Mouse (Mus musculus): Measurements from ENCODE around the gene E130308A19Rik. TPM values are rescaled to one million over a fixed set of nuclear protein-coding genes. Genes with fewer than 3 reads are reported as not detected.

Gene E130308A19Rik
- polyA plus RNA-seq, 1 experiment from 2014 or later, result 45.7 TPM

DNA sequence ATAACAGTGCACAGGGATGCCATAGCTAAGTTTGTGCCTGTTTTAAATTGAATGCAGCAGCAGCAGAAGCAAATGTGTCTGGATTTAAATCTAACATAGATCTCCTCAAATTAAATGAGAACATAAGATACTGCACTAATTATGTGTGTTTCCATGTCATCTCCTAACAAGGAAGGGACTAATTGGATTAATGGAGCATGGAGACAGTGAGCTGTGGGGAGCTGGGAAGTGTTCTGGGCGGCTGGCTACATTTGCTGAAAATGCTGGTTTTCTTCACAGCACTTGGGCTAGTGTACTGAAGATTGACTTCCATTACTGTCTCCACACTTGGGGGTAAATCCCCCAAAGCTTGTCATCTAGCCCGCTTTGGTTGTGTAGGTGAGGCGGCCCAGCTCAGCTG lies 89.5 kb downstream of the E130308A19Rik start:
- ATAC-seq (ENCODE audit: low FRiP score), result no peak
- peaks cover 67% of the 10 kb centered on the region for H3K4me1 ChIP-seq

DNA sequence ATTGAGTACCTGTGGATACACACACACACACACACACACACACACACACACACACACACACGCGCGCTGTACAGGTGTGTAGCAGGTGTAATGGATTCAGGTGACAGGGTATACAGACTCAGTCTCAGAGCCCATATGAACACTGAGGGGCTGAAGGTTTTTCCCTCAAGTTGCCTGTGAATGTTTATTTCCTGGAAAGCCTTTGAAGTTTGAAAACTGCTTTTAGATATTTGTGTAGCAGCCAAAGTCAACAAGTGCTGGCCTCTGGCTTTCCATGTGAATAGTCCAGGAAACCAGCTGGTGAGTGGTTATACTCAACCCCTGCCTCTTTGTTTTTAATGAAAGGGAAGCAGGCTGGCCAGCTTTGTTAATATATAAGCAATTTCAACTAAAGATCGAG lies 91.3 kb downstream of the E130308A19Rik start:
- Histone ChIP-seq H3K4me3 (replicated peaks) (no peak overlapping the region), H3K4me2 (no peak overlapping the region), H3K27ac (replicated peaks) (no peak overlapping the region), H3K9me3 (replicated peaks) (no peaks in the 10 kb centered on the region), H3K36me3 (0 out of 2 replicates have a peak, but pooled peaks cover 6% of the 10 kb centered on the region), H3K4me1 (peaks cover 58% of the 10 kb centered on the region), H3K27me3 (replicated peaks) (no peaks in the 10 kb centered on the region), H3K9ac (replicated peaks) (no peak overlapping the region)
- WGBS, result 78% methylated on average over 4 of the region's 4 CpGs
- ATAC-seq (ENCODE audit: low FRiP score), result no peak

More for the DNA sequence above, 89.5 kb downstream of the E130308A19Rik start:
- 0 out of 2 replicates have a peak, but pooled peaks cover 6% of the 10 kb centered on the region for H3K36me3 ChIP-seq
- H3K9ac ChIP-seq (replicated peaks), result no peak overlapping the region
- 62% methylated on average over 3 of the region's 3 CpGs for WGBS
- peak overlapping the region; percentile 38; the same call in 1 of the 2 replicates for H3K27ac ChIP-seq (replicated peaks)
- no peak overlapping the region for H3K4me2 ChIP-seq
- H3K9me3 ChIP-seq (replicated peaks), result no peaks in the 10 kb centered on the region
- H3K4me3 ChIP-seq (replicated peaks), result no peak overlapping the region
- no peaks in the 10 kb centered on the region for H3K27me3 ChIP-seq (replicated peaks)

DNA sequence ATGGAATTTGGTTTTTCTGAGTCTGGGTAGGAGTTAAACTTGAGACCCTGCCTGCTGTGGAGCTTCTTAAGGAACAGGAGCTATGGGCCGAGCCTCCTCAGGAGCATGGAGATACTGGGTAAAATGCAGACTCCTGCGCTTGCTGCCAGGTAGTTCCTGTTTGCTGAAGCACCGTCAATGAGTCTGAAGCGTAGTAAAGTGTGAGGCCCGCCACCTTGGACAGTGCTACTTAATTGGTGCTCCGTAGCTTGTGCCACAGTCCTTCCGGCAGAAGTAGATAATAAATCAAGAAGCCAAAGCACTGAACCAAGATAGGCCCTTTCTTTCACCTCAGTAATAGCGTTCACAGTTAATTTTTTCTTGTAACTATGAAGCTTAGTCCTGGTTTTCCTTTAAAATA lies 92.5 kb downstream of the E130308A19Rik start:
- no peak overlapping the region for H3K9ac ChIP-seq (replicated peaks)
- H3K9me3 ChIP-seq (replicated peaks), result no peaks in the 10 kb centered on the region
- H3K4me2 ChIP-seq, result no peak overlapping the region
- peaks cover 46% of the 10 kb centered on the region for H3K4me1 ChIP-seq
- no peak overlapping the region for H3K4me3 ChIP-seq (replicated peaks)
- WGBS, result 43% methylated on average over 8 of the region's 8 CpGs
- no peak for ATAC-seq (ENCODE audit: low FRiP score)
- no peaks in the 10 kb centered on the region for H3K27me3 ChIP-seq (replicated peaks)
- H3K27ac ChIP-seq (replicated peaks), result no peak overlapping the region
- H3K36me3 ChIP-seq, result 0 out of 2 replicates have a peak, but pooled peaks cover 6% of the 10 kb centered on the region

DNA sequence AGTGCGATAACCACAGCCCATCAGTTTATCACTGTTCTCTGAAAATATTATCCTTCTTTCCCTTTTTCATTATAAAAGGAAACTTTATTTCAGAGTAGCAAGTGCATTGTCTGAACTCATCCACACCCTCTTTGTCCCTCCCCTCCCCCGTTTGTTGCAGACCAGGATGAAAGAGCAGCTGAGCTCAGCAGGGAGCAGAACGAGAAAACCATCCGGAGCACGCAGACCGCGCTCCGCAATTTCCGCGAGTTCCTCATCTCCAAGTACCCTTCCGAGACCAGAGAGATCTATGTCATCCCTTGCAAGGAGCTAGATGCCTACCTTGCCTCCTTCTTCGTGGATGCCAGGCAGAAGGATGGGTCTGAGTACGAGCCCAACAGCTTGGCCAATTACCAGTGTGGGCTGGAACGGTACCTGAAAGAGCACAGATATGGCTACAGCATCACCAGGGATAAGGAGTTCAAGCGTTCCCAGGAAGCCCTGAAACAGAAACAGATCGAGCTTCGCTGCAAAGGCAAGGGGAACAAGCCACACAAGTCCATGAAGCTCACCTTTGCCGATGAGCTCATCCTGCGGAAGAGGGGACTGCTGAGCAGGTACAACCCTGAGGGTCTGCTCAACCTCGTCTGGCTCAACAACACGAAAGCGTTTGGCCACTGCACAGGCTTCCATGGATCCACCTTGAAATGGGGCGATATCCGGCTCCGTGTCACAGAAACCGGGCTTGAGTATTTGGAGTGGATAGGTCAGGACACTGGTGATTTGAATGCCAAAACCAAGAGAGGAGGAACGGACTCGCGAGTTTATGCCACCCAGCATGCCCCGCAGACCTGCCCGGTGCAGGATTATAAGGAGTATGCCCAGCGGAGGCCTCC lies 93.7 kb downstream of the E130308A19Rik start:
- no peak overlapping the region; the same call in 1 of the 2 replicates for H3K27ac ChIP-seq (replicated peaks)

DNA sequence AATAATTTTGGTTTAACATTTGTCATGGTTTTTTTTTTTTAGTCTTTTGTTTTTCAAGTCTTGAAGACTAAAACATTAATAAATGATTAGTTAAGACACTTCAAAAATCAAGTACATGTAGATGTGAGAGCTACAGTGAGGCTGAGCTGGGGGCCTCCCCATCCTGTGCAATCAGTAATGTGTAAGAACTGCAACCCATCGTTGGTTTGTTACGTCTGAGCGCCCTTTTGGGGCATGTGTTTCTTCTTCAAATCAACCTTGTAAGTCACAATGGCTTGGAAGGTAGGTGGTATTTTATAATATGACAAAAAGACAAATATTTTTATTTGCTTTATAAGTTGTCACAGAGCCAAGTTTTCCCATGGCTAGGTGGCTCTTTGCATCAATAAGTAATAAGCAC lies 95.8 kb downstream of the E130308A19Rik start:
- Histone ChIP-seq H3K9ac (replicated peaks) (no peak overlapping the region), H3K36me3 (0 out of 2 replicates have a peak, but pooled peaks cover 6% of the 10 kb centered on the region), H3K4me1 (peaks cover 25% of the 10 kb centered on the region), H3K9me3 (replicated peaks) (no peaks in the 10 kb centered on the region), H3K4me2 (no peak overlapping the region), H3K4me3 (replicated peaks) (no peak overlapping the region), H3K27ac (replicated peaks) (no peak overlapping the region), H3K27me3 (replicated peaks) (no peaks in the 10 kb centered on the region)
- ATAC-seq (ENCODE audit: low FRiP score), result no peak
- WGBS, result 87% methylated on average over 3 of the region's 3 CpGs

More for the DNA sequence above, 93.7 kb downstream of the E130308A19Rik start:
- no peaks in the 10 kb centered on the region for H3K9me3 ChIP-seq (replicated peaks)
- peaks cover 38% of the 10 kb centered on the region for H3K4me1 ChIP-seq
- ATAC-seq (ENCODE audit: low FRiP score), result no peak
- H3K4me2 ChIP-seq, result no peak overlapping the region
- H3K27me3 ChIP-seq (replicated peaks), result no peaks in the 10 kb centered on the region
- WGBS, result 69% methylated on average over 32 of the region's 32 CpGs
- 0 out of 2 replicates have a peak, but pooled peaks cover 6% of the 10 kb centered on the region for H3K36me3 ChIP-seq
- no peak overlapping the region for H3K9ac ChIP-seq (replicated peaks)
- H3K4me3 ChIP-seq (replicated peaks), result no peak overlapping the region

DNA sequence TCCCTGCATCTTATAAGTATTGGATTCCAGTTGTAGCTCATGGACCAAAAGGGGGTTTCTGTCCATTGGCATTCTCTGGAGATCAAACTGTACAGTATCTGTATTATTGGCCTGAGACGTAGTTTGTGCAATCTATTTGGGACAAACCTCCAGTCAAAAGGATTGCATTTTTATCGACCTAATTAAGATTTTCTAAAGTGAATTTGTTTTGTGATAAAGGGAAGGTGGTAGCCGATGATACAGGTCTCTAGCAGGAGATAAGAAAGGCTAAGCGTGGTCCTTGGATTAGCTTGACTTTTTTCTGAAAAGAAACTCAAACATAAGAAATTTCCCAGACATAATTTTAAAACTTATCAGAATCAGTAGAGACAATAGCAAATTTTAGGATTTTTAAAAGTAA lies 99.6 kb downstream of the E130308A19Rik start:
- Histone ChIP-seq H3K9ac (replicated peaks) (no peak overlapping the region), H3K9me3 (replicated peaks) (no peaks in the 10 kb centered on the region), H3K36me3 (no peaks in the 10 kb centered on the region), H3K4me2 (no peak overlapping the region), H3K27ac (replicated peaks) (no peak overlapping the region), H3K27me3 (replicated peaks) (no peaks in the 10 kb centered on the region), H3K4me1 (peaks cover 11% of the 10 kb centered on the region; the same call in 1 of the 2 replicates), H3K4me3 (replicated peaks) (no peak overlapping the region)
- ATAC-seq (ENCODE audit: low FRiP score), result no peak
- 85% methylated on average over 4 of the region's 4 CpGs for WGBS

DNA sequence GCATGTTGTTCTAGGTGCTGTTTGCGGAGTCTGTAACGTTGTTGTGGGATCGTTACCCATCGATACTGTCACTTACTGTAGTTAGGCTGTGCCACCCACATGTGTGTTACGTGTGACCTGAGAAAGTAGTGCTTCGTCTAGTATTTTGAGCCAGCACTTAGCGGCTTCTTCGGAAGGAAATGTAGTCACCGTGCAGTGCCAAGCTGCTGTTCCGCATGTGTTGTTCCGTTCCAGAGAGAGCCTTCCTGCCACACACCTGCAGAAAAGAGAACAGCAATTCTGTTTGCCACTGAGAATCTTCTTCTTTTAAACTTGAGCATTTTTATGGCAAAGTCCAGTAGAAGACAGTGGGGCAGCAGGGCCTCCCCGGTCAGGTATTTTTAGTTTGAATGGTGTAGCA lies 100.5 kb downstream of the E130308A19Rik start:
- H3K9me3 ChIP-seq (replicated peaks), result no peaks in the 10 kb centered on the region
- peaks cover 11% of the 10 kb centered on the region; the same call in 1 of the 2 replicates for H3K4me1 ChIP-seq
- no peak for ATAC-seq (ENCODE audit: low FRiP score)
- H3K9ac ChIP-seq (replicated peaks), result no peak overlapping the region
- H3K4me3 ChIP-seq (replicated peaks), result no peak overlapping the region
- H3K36me3 ChIP-seq, result no peaks in the 10 kb centered on the region
- H3K4me2 ChIP-seq, result no peak overlapping the region
- 90% methylated on average over 12 of the region's 12 CpGs for WGBS
- H3K27me3 ChIP-seq (replicated peaks), result no peaks in the 10 kb centered on the region
- H3K27ac ChIP-seq (replicated peaks), result no peak overlapping the region

DNA sequence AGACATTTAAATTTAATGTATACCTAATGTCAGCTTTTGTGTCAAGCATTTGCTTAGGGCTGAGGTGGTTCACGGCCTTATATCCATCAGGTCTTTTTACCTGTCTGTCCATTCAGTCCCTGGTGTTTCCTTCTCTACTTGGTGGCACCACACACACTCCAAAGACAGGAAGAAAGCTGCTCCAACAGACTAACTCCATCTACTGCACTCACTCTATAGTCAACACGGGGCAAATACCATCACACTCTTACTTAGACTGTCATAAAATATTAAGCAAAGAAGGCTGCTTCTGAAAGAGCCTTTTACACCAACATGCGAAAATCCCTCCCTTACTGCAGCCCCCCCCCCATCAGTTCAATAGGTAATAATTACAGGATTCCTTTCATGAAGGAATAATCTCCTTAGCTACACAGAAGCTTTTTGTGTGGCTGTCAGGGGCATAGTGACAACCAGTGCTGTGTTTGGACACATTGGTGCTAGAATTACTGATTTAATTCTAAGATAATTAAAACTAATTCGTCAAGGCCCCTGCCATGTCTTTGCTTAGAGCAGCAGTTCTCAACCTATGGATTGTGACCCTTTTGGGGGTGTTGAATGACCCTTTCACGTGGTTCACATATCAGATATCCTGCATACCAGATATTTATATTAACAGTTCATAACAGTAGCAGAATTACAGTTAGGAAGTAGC lies 101.3 kb downstream of the E130308A19Rik start:
- Histone ChIP-seq H3K4me3 (replicated peaks) (no peak overlapping the region), H3K36me3 (no peaks in the 10 kb centered on the region), H3K9ac (replicated peaks) (no peak overlapping the region), H3K9me3 (replicated peaks) (no peaks in the 10 kb centered on the region), H3K4me1 (peaks cover 11% of the 10 kb centered on the region; the same call in 1 of the 2 replicates), H3K4me2 (no peak overlapping the region), H3K27ac (replicated peaks) (peak overlapping the region; percentile 18; the same call in 1 of the 2 replicates), H3K27me3 (replicated peaks) (no peaks in the 10 kb centered on the region)
- peak; percentile 69 for ATAC-seq (ENCODE audit: low FRiP score)
- 59% methylated on average over 5 of the region's 5 CpGs for WGBS

DNA sequence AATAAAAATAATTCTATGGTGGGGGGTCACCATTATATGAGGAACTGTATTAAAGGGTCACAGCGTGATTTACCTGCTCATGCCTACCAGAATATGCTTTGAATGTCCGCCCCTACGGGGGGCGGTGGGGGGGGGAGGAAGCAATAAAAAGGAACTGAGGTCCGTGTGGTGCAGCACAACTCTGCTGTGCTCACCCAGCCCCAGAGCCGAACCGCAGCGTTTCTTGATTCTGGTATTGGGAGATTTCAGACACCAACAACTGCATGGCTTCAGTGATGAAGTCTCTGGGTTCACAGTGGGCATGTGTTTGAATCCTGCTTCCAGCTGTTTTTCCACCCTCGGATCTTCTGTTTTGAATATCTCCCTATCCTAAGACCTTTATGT lies 101.9 kb downstream of the E130308A19Rik start:
- 69% methylated on average over 9 of the region's 9 CpGs for WGBS
- Histone ChIP-seq H3K36me3 (no peaks in the 10 kb centered on the region), H3K9ac (replicated peaks) (no peak overlapping the region), H3K9me3 (replicated peaks) (no peaks in the 10 kb centered on the region), H3K4me1 (peaks cover 11% of the 10 kb centered on the region; the same call in 1 of the 2 replicates), H3K27me3 (replicated peaks) (no peaks in the 10 kb centered on the region), H3K4me3 (replicated peaks) (no peak overlapping the region), H3K27ac (replicated peaks) (no peak overlapping the region; the same call in 1 of the 2 replicates), H3K4me2 (no peak overlapping the region)
- ATAC-seq (ENCODE audit: low FRiP score), result peak; percentile 38

DNA sequence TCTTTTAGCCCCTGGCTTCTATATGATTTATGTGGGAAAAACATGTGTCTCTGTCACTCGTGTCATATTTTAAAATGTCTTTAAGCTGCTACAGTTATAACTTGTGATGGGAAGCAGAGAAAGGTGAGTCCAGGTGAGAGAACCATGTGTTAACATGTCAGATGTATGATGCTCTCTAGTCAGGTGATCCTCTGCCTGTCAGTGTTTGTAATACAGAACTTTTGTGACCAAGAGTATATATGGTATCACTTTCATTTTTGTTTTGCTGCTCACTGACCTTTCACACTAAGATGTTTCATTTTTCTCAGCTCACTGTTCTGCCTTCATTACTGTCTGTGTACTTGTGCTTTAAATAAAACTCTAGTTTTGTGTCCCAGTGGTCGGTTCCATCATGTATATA lies 102.8 kb downstream of the E130308A19Rik start:
- WGBS, result 91% methylated on average over 2 of the region's 2 CpGs
- peaks cover 11% of the 10 kb centered on the region; the same call in 1 of the 2 replicates for H3K4me1 ChIP-seq
- no peak for ATAC-seq (ENCODE audit: low FRiP score)
- no peak overlapping the region for H3K9ac ChIP-seq (replicated peaks)
- no peak overlapping the region for H3K27ac ChIP-seq (replicated peaks)
- H3K4me2 ChIP-seq, result no peak overlapping the region
- no peak overlapping the region for H3K4me3 ChIP-seq (replicated peaks)
- H3K36me3 ChIP-seq, result no peaks in the 10 kb centered on the region
- H3K9me3 ChIP-seq (replicated peaks), result no peaks in the 10 kb centered on the region
- H3K27me3 ChIP-seq (replicated peaks), result no peaks in the 10 kb centered on the region

DNA sequence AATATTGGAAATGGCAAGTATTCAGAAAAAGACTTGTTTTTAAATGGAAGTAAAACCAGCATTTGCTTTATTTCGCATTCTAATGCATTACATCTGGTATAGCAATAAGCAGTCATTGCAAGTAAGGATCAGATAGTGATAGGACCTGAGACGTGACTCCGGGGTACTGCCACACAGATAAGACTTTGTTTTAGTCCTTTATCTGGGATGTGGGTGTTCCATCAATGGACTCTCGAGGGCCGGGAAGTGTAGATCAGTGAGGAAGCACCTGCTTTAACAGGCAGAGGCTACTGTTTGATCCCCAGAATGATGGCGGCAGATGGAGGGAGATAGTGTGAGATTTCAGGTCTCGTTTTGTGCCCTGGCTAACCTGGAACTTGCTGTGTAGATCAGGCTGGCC lies 105.5 kb downstream of the E130308A19Rik start:
- no peak for ATAC-seq (ENCODE audit: low FRiP score)
- Histone ChIP-seq H3K4me3 (replicated peaks) (no peak overlapping the region), H3K9me3 (replicated peaks) (no peaks in the 10 kb centered on the region), H3K4me1 (peaks cover 11% of the 10 kb centered on the region; the same call in 1 of the 2 replicates), H3K4me2 (no peak overlapping the region), H3K27ac (replicated peaks) (no peak overlapping the region), H3K36me3 (no peaks in the 10 kb centered on the region), H3K9ac (replicated peaks) (no peak overlapping the region), H3K27me3 (replicated peaks) (no peaks in the 10 kb centered on the region)
- 95% methylated on average over 7 of the region's 7 CpGs for WGBS

Data from neural tube, embryonic 15.5 days (tissue).